Mouse (Mus musculus) lung, postnatal 36 days (tissue): ENCODE measurements around the gene Zbtb16.

Experiments
- DNase-seq: peaks from one replicate; pipeline ENCODE4 v3.0.0; 2022; ENCODE audit warnings: mixed read lengths

Gene Zbtb16

GRCm38 (mm10) chr9:48741433-48742077 lies 94.5 kb downstream of the Zbtb16 start:
- no peak for DNase-seq

- DNase-seq = no peak
These were observed 95.2 kb downstream of the Zbtb16 start for GRCm38 (mm10) chr9:48740732-48741255.

GRCm38 (mm10) chr9:48740098-48740505 lies 95.9 kb downstream of the Zbtb16 start:
- peak; percentile 99 for DNase-seq

GRCm38 (mm10) chr9:48738795-48739476 lies 97.1 kb downstream of the Zbtb16 start:
- peak; percentile 58 for DNase-seq

GRCm38 (mm10) chr9:48737911-48738310 lies 98.1 kb downstream of the Zbtb16 start:
- no peak for DNase-seq

- peak; percentile 98 for DNase-seq
These were observed 98.7 kb downstream of the Zbtb16 start for GRCm38 (mm10) chr9:48737210-48737850.

- peak; percentile 81 for DNase-seq
These were observed 99.4 kb downstream of the Zbtb16 start for GRCm38 (mm10) chr9:48736361-48737209.

- DNase-seq = no peak
These were observed 100.3 kb downstream of the Zbtb16 start for GRCm38 (mm10) chr9:48735466-48736312.

- DNase-seq = no peak
These were observed 101.1 kb downstream of the Zbtb16 start for GRCm38 (mm10) chr9:48734725-48735465.

- DNase-seq = peak; percentile 72
These were observed 102.0 kb downstream of the Zbtb16 start for GRCm38 (mm10) chr9:48733817-48734544.

- no peak for DNase-seq
These were observed 102.9 kb downstream of the Zbtb16 start for GRCm38 (mm10) chr9:48733083-48733482.

- DNase-seq = no peak
These were observed 104.1 kb downstream of the Zbtb16 start for GRCm38 (mm10) chr9:48731651-48732536.

GRCm38 (mm10) chr9:48730446-48730979 lies 105.5 kb downstream of the Zbtb16 start:
- DNase-seq = no peak

- peak; percentile 62 for DNase-seq
These were observed 106.6 kb downstream of the Zbtb16 start for GRCm38 (mm10) chr9:48729471-48729870.

GRCm38 (mm10) chr9:48728731-48729123 lies 107.3 kb downstream of the Zbtb16 start:
- no peak for DNase-seq

- no peak for DNase-seq
These were observed 107.8 kb downstream of the Zbtb16 start for GRCm38 (mm10) chr9:48728083-48728730.

GRCm38 (mm10) chr9:48726341-48726740 lies 109.7 kb downstream of the Zbtb16 start:
- DNase-seq = no peak

- no peak for DNase-seq
These were observed 110.1 kb downstream of the Zbtb16 start for GRCm38 (mm10) chr9:48725918-48726317.
